Mouse (Mus musculus) CD4-positive, CD25-positive, alpha-beta regulatory T cell, adult 4 months (primary cell): ENCODE measurements around the gene Fkbp3. TPM values are rescaled to one million over a fixed set of nuclear protein-coding genes. Genes with fewer than 3 reads are reported as not detected.

Experiments used
- ATAC-seq: one replicate; pipeline ENCODE4 v1.8.0; 2017
- polyA plus RNA-seq, 2 experiments: library from polyadenylated mRNA; unstranded; fragments of 100-300 nt; shearing (Covaris generic); gene quantifications; one replicate each; pipeline ENCODE4 v1.2.1; 2017

The Fkbp3 gene
- polyA plus RNA-seq, 2 experiments from 2014 or later, result 267 to 332 TPM

DNA sequence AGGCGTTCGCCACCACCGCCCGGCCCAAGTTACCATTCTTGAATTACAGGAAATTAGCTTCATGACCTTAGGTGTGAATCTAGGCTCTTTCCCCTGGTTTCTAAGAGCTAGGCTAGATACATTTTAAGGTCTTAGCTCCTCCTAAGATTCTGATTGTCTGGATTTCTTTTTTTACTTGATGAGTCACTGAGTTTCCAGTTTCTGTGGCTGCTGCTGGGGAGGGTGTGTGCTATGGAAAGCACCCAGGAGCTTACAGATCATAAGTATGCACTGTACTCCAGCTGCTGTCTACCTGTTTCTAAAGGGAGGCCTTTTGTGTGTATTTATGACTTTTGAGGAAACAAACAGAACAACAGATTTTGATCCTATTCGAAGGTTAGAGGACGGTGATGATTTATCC lies 51.0 kb downstream of the Fkbp3 start:
- no peak for ATAC-seq

Other genes with a start within 250 kb of the Fkbp3 start
- gene Gm527, start 156.1 kb downstream of the Fkbp3 start, polyA plus RNA-seq, result under 1 TPM; 0.66 to 0.92 TPM
- gene Klhl28, start 108.5 kb downstream of the Fkbp3 start, polyA plus RNA-seq, result 10 to 100 TPM; 27.5 to 31.9 TPM
- 10 to 100 TPM; 21.0 to 23.1 TPM for gene Togaram1, start 108.2 kb downstream of the Fkbp3 start, polyA plus RNA-seq
- 100 to 1,000 TPM in 1 of 2 experiments, 10 to 100 TPM in 1; 99.3 to 103 TPM for gene Prpf39, start 37.7 kb downstream of the Fkbp3 start, polyA plus RNA-seq
- gene Fancm, start 1.6 kb upstream of the Fkbp3 start, polyA plus RNA-seq, result 1 to 10 TPM; 3.6 to 6.6 TPM
- 1 to 10 TPM; 5.6 to 6.4 TPM for gene Mis18bp1, start 98.6 kb upstream of the Fkbp3 start, polyA plus RNA-seq
- gene Wdr20rt, start 151.5 kb upstream of the Fkbp3 start, polyA plus RNA-seq, result not detected